Mouse (Mus musculus) heart, embryonic 11.5 days (tissue): Measurements from ENCODE around the gene Sema3b. TPM values are rescaled to one million over a fixed set of nuclear protein-coding genes. Genes with fewer than 3 reads are reported as not detected.

ENCODE experiments used
- ATAC-seq: fragments of 200-750 bp; cut with Nextera tagmentation; replicated peaks from 2 replicates; pipeline ENCODE4 v1.8.0; 2017; ENCODE audit warnings: moderate library complexity; ENCODE audit not compliant: insufficient number of reproducible peaks, low FRiP score, low TSS enrichment
- H3K27ac ChIP-seq: fragments of 300-500 bp; sonication (generic); 2 replicates; pipeline ENCODE4 v1.5.1; 2014; ENCODE audit warnings: mild to moderate bottlenecking, low read depth, low read length
- H3K27me3 ChIP-seq: fragments of 300-500 bp; sonication (generic); 2 replicates; pipeline ENCODE4 v1.6.1; 2014; ENCODE audit warnings: mild to moderate bottlenecking, low read length, mixed read lengths; ENCODE audit not compliant: control insufficient read depth, insufficient read depth
- H3K36me3 ChIP-seq: fragments of 300-500 bp; sonication (generic); 2 replicates; pipeline ENCODE4 v1.6.1; 2014; ENCODE audit warnings: mild to moderate bottlenecking, low read length, moderate library complexity, mixed read lengths; ENCODE audit not compliant: control insufficient read depth, insufficient read depth
- H3K4me1 ChIP-seq: fragments of 300-500 bp; sonication (generic); 2 replicates; pipeline ENCODE4 v1.6.1; 2014; ENCODE audit warnings: low read length; ENCODE audit not compliant: control insufficient read depth, insufficient read depth
- H3K4me2 ChIP-seq: fragments of 300-500 bp; sonication (generic); 2 replicates; pipeline ENCODE4 v1.6.1; 2014; ENCODE audit warnings: mild to moderate bottlenecking, moderate library complexity
- H3K4me3 ChIP-seq: fragments of 300-500 bp; sonication (generic); 2 replicates; pipeline ENCODE4 v1.5.1; 2014; ENCODE audit warnings: low read depth, low read length
- H3K9ac ChIP-seq: fragments of 300-500 bp; sonication (generic); 2 replicates; pipeline ENCODE4 v1.6.1; 2014; ENCODE audit warnings: mild to moderate bottlenecking, low read depth, low read length, moderate library complexity
- H3K9me3 ChIP-seq: fragments of 300-500 bp; sonication (generic); replicated peaks from 2 replicates; pipeline ENCODE4 v1.6.1; 2016; ENCODE audit warnings: low read length; ENCODE audit not compliant: control insufficient read depth
- WGBS: fragments of 180-500 bp; shearing (Covaris S2); extraction: QIAGEN DNeasy Blood & Tissue Kit; methylation state at CpG from one replicate; pipeline ENCODE4 v1.1.7; 2014; ENCODE audit not compliant: insufficient replicate concordance; 5-methylcytosine and 5-hydroxymethylcytosine counted together
- polyA plus RNA-seq: library from polyadenylated mRNA; unstranded; fragments of >200 nt; fragmentation: Nextera tagmentation; extraction: Ambion mirVana; gene quantifications from 2 replicates; pipeline ENCODE4 v1.2.1, GENCODE M21; 2014

The Sema3b gene
- polyA plus RNA-seq, 1 experiment from 2014 or later, result 5.1 TPM

DNA sequence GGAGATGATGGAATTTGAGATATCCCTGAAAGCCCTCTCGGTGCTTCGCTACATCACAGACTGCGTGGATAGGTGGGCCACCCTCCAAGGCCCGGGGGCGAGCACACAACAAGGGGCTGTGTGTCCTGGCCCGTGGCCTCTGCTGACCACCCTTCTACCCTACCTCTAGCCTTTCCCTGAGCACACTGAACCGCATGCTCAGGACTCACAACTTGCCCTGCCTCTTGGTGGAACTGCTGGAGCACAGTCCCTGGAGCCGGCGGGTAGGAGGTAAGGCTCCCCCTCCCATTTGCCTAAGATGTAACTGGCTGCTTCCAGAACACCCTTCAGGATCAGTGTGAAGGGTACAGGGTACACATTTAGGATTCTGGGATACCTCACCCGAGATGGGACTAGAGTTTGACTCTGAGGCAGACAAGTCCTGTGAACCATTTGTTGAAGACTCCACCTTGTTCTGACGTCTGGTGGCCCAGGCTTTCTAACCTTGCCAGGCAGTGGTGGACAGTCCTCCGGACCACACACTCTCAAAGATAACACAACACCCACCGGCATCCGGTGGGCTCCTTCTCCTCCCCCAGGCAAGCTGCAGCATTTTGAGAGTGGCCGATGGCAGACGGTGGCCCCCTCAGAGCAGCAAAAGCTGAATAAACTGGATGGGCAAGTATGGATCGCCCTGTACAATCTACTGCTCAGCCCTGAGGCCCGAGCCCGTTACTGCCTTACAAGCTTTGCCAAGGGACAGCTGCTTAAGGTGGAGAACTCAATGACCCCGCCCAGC, 59.5 kb downstream of the Sema3b start:
- H3K4me2 ChIP-seq, result no peak overlapping the region
- no peak overlapping the region for H3K27ac ChIP-seq
- 73% methylated on average over 20 of the region's 20 CpGs for WGBS
- ATAC-seq, result no peak
- no peaks in the 10 kb centered on the region for H3K9me3 ChIP-seq
- peaks cover 30% of the 10 kb centered on the region for H3K27me3 ChIP-seq
- H3K4me1 ChIP-seq, result peaks cover 42% of the 10 kb centered on the region
- no peak overlapping the region for H3K9ac ChIP-seq
- H3K36me3 ChIP-seq, result no peaks in the 10 kb centered on the region
- H3K4me3 ChIP-seq, result no peak overlapping the region

DNA sequence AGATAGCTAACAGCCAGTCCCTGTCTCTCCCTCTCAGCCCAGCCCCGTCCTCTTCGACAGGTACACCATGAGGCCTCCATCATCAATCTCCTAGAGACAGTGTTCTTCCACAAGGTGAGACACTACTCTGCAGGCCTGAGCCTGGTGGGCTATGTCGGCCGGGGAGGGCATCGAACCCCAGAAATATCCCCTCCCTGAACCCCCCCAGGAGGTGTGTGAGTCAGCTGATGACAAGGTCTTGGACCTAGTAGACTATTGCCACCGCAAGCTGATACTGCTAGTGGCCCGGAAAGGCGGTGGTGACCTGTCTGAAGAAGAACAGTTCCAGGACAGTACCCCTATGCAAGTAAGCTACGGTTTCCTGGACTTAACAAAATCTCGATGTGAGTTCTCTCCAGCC, 60.2 kb downstream of the Sema3b start:
- Histone ChIP-seq H3K4me2 (no peak overlapping the region), H3K27ac (no peak overlapping the region), H3K4me1 (peaks cover 40% of the 10 kb centered on the region), H3K9me3 (no peaks in the 10 kb centered on the region), H3K36me3 (no peaks in the 10 kb centered on the region), H3K4me3 (no peak overlapping the region), H3K9ac (no peak overlapping the region), H3K27me3 (peaks cover 30% of the 10 kb centered on the region)
- ATAC-seq, result no peak
- WGBS, result 86% methylated on average over 10 of the region's 10 CpGs

DNA sequence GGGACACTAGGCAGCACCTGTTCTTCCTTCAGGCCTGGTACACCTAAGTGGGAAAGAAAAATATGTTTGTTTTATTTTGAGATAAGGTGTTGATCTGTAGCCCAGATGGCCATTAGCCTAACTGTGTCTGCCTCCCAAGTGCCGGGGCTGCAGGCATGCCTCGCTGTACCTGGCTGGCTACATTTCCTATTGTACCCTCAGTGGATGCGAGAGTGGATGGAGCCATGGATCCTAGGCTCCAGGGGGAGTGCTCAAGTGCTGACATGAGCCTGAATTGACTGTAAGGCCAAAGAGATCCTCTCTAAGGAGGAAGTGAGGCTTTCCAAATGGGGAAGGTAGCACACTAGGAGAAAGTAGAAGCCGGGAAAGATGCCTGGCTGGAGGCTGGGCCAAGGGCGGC, 61.1 kb downstream of the Sema3b start:
- H3K4me1 ChIP-seq, result peaks cover 33% of the 10 kb centered on the region
- WGBS, result 70% methylated on average over 5 of the region's 5 CpGs
- no peak overlapping the region for H3K4me3 ChIP-seq
- peaks cover 30% of the 10 kb centered on the region for H3K27me3 ChIP-seq
- no peak overlapping the region for H3K9ac ChIP-seq
- H3K9me3 ChIP-seq, result no peaks in the 10 kb centered on the region
- H3K27ac ChIP-seq, result no peak overlapping the region
- ATAC-seq, result no peak
- H3K4me2 ChIP-seq, result no peak overlapping the region
- H3K36me3 ChIP-seq, result no peaks in the 10 kb centered on the region

Other genes starting within 250 kb of the Sema3b start
- gene Cacna2d2, start 209.6 kb downstream of the Sema3b start, polyA plus RNA-seq, result 5.9 and 7.1 TPM in 2 replicates
- 37.0 and 40.6 TPM in 2 replicates for gene Tmem115, start 75.3 kb downstream of the Sema3b start, polyA plus RNA-seq
- 16.6 and 21.9 TPM in 2 replicates for gene Cyb561d2, start 67.0 kb downstream of the Sema3b start, polyA plus RNA-seq
- 26.8 TPM in 2 replicates for gene Nprl2, start 67.0 kb downstream of the Sema3b start, polyA plus RNA-seq
- not detected in 2 replicates for gene Zmynd10, start 61.9 kb downstream of the Sema3b start, polyA plus RNA-seq
- gene Rassf1, start 57.7 kb downstream of the Sema3b start, polyA plus RNA-seq, result 38.9 and 45.7 TPM in 2 replicates
- gene Tusc2, start 46.0 kb downstream of the Sema3b start, polyA plus RNA-seq, result 60.4 and 63.3 TPM in 2 replicates
- 105 and 117 TPM in 2 replicates for gene Hyal2, start 41.3 kb downstream of the Sema3b start, polyA plus RNA-seq
- 3.4 and 3.5 TPM in 2 replicates for gene Hyal1, start 32.3 kb downstream of the Sema3b start, polyA plus RNA-seq
- 12.2 and 15.2 TPM in 2 replicates for gene Naa80, start 30.3 kb downstream of the Sema3b start, polyA plus RNA-seq
- 0.14 and 0.33 TPM in 2 replicates for gene Hyal3, start 28.4 kb downstream of the Sema3b start, polyA plus RNA-seq
- gene Ifrd2, start 21.6 kb downstream of the Sema3b start, polyA plus RNA-seq, result 57.5 and 59.1 TPM in 2 replicates
- gene Gnai2, start 26.1 kb upstream of the Sema3b start, polyA plus RNA-seq, result 308 and 316 TPM in 2 replicates
- 2.8 and 3.3 TPM in 2 replicates for gene Slc38a3, start 60.3 kb upstream of the Sema3b start, polyA plus RNA-seq
- 0.42 and 1.2 TPM in 2 replicates for gene Gnat1, start 70.5 kb upstream of the Sema3b start, polyA plus RNA-seq
- 4.6 and 5.8 TPM in 2 replicates for gene Sema3f, start 101.2 kb upstream of the Sema3b start, polyA plus RNA-seq
- 113 and 135 TPM in 2 replicates for gene Rbm5, start 161.8 kb upstream of the Sema3b start, polyA plus RNA-seq